Mouse (Mus musculus) heart, embryonic 11.5 days (tissue): ENCODE measurements at regions not wholly inside any gene's neighbourhood (a gene's known extent, or its start where the extent isn't known, plus 50 kb on each side); places are given as distances from the start of the nearest gene placed in this dataset.
"Not testable (repeated sequence)": the region's sequence is repeated elsewhere in the genome, so short reads cannot be mapped to it uniquely, and the experiment has no call there.

Source experiments
- ATAC-seq: fragments of 200-750 bp; cut with Nextera tagmentation; replicated peaks from 2 replicates; pipeline ENCODE4 v1.8.0; 2017; ENCODE audit warnings: moderate library complexity; ENCODE audit not compliant: insufficient number of reproducible peaks, low FRiP score, low TSS enrichment
- H3K27ac ChIP-seq: fragments of 300-500 bp; sonication (generic); 2 replicates; pipeline ENCODE4 v1.5.1; 2014; ENCODE audit warnings: mild to moderate bottlenecking, low read depth, low read length
- H3K27me3 ChIP-seq: fragments of 300-500 bp; sonication (generic); 2 replicates; pipeline ENCODE4 v1.6.1; 2014; ENCODE audit warnings: mild to moderate bottlenecking, low read length, mixed read lengths; ENCODE audit not compliant: control insufficient read depth, insufficient read depth
- H3K36me3 ChIP-seq: fragments of 300-500 bp; sonication (generic); 2 replicates; pipeline ENCODE4 v1.6.1; 2014; ENCODE audit warnings: mild to moderate bottlenecking, low read length, moderate library complexity, mixed read lengths; ENCODE audit not compliant: control insufficient read depth, insufficient read depth
- H3K4me1 ChIP-seq: fragments of 300-500 bp; sonication (generic); 2 replicates; pipeline ENCODE4 v1.6.1; 2014; ENCODE audit warnings: low read length; ENCODE audit not compliant: control insufficient read depth, insufficient read depth
- H3K4me2 ChIP-seq: fragments of 300-500 bp; sonication (generic); 2 replicates; pipeline ENCODE4 v1.6.1; 2014; ENCODE audit warnings: mild to moderate bottlenecking, moderate library complexity
- H3K4me3 ChIP-seq: fragments of 300-500 bp; sonication (generic); 2 replicates; pipeline ENCODE4 v1.5.1; 2014; ENCODE audit warnings: low read depth, low read length
- H3K9ac ChIP-seq: fragments of 300-500 bp; sonication (generic); 2 replicates; pipeline ENCODE4 v1.6.1; 2014; ENCODE audit warnings: mild to moderate bottlenecking, low read depth, low read length, moderate library complexity
- H3K9me3 ChIP-seq: fragments of 300-500 bp; sonication (generic); replicated peaks from 2 replicates; pipeline ENCODE4 v1.6.1; 2016; ENCODE audit warnings: low read length; ENCODE audit not compliant: control insufficient read depth
- WGBS: fragments of 180-500 bp; shearing (Covaris S2); extraction: QIAGEN DNeasy Blood & Tissue Kit; methylation state at CpG from one replicate; pipeline ENCODE4 v1.1.7; 2014; ENCODE audit not compliant: insufficient replicate concordance; 5-methylcytosine and 5-hydroxymethylcytosine counted together

- no peaks in the 10 kb centered on the region for H3K36me3 ChIP-seq
- no peaks in the 10 kb centered on the region for H3K4me1 ChIP-seq
- H3K9me3 ChIP-seq = no peaks in the 10 kb centered on the region
- no peak overlapping the region for H3K9ac ChIP-seq
- no peak overlapping the region for H3K4me2 ChIP-seq
- H3K27ac ChIP-seq = no peak overlapping the region
- no peak overlapping the region for H3K4me3 ChIP-seq
- ATAC-seq = no peak
- H3K27me3 ChIP-seq = no peaks in the 10 kb centered on the region
Observed at GRCm38 (mm10) chr6:20028466-20028865, 1162.3 kb downstream of the Ankrd7 start.

DNA sequence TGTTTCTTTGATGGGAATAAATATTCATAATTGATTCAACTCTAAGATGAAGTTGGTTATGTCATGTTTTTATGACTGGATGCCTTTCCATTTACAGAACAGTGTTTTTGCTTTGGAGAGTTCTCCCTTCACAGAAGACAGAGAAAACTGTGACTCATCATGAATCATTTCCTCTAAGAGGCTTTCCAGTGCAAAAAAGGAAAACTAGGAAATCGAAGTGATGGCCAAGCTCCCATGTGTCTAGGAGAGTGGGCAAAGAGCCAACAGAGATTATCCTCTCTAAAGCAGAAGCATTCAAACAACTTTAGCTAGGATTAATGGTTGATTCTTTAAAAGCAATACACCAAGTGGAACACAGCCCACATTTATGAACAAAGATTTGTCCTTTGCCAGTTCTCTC, 1171.7 kb downstream of the Ankrd7 start:
- H3K4me1 ChIP-seq = no peaks in the 10 kb centered on the region
- H3K9me3 ChIP-seq = no peaks in the 10 kb centered on the region
- ATAC-seq = peak; percentile 46; the same call in 1 of the 2 replicates
- 18% methylated on average over 1 of the region's 1 CpGs for WGBS
- no peaks in the 10 kb centered on the region for H3K27me3 ChIP-seq
- no peak overlapping the region for H3K4me2 ChIP-seq
- no peak overlapping the region for H3K9ac ChIP-seq
- H3K27ac ChIP-seq = no peak overlapping the region
- H3K4me3 ChIP-seq = no peak overlapping the region
- no peaks in the 10 kb centered on the region for H3K36me3 ChIP-seq

DNA sequence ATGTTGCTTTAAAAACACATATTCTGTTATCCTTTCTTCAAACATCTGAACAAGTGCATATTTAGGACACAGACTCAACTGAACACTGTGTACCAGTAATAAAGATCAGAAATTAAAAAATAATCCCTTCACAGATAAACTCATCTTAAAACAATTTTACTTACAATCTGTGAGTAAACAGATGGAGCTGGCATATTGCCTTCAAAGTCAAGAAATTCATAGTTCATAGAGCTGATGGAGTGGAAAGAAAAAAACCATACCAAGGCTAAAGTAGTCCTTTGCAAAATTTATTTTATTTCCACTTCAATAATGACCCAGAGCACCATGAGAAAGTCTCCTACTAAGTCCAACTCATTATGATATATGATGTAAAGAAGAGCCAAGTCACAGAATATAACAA, 1136.6 kb upstream of the Kcnd2 start:
- H3K36me3 ChIP-seq = no peaks in the 10 kb centered on the region
- H3K27me3 ChIP-seq = no peaks in the 10 kb centered on the region
- ATAC-seq = no peak
- no peaks in the 10 kb centered on the region for H3K9me3 ChIP-seq
- no peak overlapping the region for H3K4me2 ChIP-seq
- no peak overlapping the region for H3K4me3 ChIP-seq
- no peaks in the 10 kb centered on the region for H3K4me1 ChIP-seq
- H3K27ac ChIP-seq = no peak overlapping the region
- H3K9ac ChIP-seq = no peak overlapping the region

DNA sequence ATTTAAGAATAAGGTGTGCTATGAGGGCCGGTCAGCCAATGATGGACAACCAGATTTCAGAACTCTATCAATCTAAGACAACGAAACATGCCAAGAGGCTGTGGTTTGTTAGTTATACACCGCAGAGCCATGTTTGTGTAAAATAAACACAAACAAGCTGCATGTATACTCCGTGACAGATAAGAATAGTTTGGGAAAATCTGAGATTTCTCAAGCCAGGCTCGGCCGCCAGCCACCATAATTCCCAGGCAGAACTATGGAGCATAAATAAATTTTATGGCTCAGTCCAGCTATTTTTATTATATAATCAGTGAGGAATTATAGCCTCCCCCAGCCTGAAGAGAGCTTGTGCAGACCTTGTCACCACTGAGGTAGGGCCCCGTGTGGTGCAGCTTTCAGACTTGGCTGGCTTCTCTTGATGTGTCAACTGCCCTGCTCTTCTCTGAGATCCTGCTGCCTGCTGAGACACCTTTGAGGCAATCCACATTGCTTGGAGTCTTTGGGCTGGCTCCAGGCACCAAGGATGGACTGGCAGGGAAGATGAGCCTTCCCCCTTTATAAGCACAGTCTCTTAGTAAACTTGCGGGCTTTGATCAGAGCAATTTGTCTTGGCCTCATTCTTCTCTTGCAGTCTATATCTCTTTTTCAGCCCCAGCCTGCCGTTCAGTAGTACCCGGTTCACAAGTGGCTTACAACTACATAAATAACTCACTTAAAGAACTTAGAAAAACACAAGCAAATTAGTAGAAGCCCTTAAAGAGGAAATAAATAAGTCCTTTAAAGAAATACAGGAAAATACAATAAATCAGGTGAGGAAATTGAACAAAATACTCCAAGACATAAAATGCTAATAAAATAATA, 1123.0 kb upstream of the Kcnd2 start:
- no peaks in the 10 kb centered on the region for H3K36me3 ChIP-seq
- no peaks in the 10 kb centered on the region for H3K27me3 ChIP-seq
- H3K4me2 ChIP-seq = no peak overlapping the region
- no peak for ATAC-seq
- H3K4me3 ChIP-seq = no peak overlapping the region
- WGBS = 81% methylated on average over 10 of the region's 10 CpGs
- no peak overlapping the region for H3K9ac ChIP-seq
- H3K27ac ChIP-seq = no peak overlapping the region
- H3K4me1 ChIP-seq = no peaks in the 10 kb centered on the region
- no peaks in the 10 kb centered on the region for H3K9me3 ChIP-seq

DNA sequence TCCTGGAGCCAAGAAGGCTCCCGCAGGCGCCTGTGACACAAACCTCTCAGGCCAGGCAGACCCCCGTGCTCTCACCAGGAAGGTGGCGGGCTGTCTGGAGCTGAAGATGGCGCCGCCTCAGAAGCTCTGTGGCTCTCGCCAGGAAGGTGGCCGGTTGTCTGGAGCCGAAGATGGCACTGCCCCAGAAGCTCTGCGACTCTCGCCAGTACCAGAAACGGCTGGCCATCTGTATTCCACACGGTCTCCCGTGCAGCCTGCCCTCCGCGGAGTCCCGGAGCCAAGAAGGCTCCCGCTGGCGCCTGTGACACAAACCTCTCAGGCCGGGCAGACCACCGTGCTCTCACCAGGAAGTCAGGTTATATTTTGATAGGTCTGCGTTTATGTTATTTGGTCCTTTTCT, 1081.3 kb upstream of the Kcnd2 start:
- ATAC-seq, H3K9me3 ChIP-seq, H3K36me3 ChIP-seq, H3K4me1 ChIP-seq, H3K9ac ChIP-seq, H3K27me3 ChIP-seq, H3K27ac ChIP-seq, H3K4me3 ChIP-seq, H3K4me2 ChIP-seq: not testable (repeated sequence)
- 88% methylated on average over 22 of the region's 22 CpGs for WGBS

- Histone ChIP-seq H3K27ac (no peak overlapping the region), H3K36me3 (no peaks in the 10 kb centered on the region)
- no peak for ATAC-seq
Observed at GRCm38 (mm10) chr6:20137546-20137945, 1077.8 kb upstream of the Kcnd2 start.

More at GRCm38 (mm10) chr6:20137546-20137945, 1077.8 kb upstream of the Kcnd2 start:
- Histone ChIP-seq H3K9me3 (no peaks in the 10 kb centered on the region), H3K4me3 (no peak overlapping the region), H3K4me1 (no peaks in the 10 kb centered on the region), H3K9ac (no peak overlapping the region), H3K4me2 (no peak overlapping the region), H3K27me3 (no peaks in the 10 kb centered on the region)
